Mouse (Mus musculus) urinary bladder, adult 18-20 months (tissue): Measurements from ENCODE around the gene Ptprn2.

ENCODE experiments used
- DNase-seq, 2 experiments: peaks; one replicate each; pipeline ENCODE4 v3.0.0; 2022; ENCODE audit warnings: low spot score in 2 of 2, mixed read lengths in 2 of 2

Ptprn2 gene

GRCm38 (mm10) chr12:117214272-117214671, 728.8 kb downstream of the Ptprn2 start:
- no peak for DNase-seq

GRCm38 (mm10) chr12:117214919-117215318, 729.4 kb downstream of the Ptprn2 start:
- DNase-seq, result no peak

GRCm38 (mm10) chr12:117221909-117222308, 736.4 kb downstream of the Ptprn2 start:
- no peak for DNase-seq

GRCm38 (mm10) chr12:117224036-117224435, 738.5 kb downstream of the Ptprn2 start:
- DNase-seq, result no peak

- no peak for DNase-seq
These were observed 741.7 kb downstream of the Ptprn2 start for GRCm38 (mm10) chr12:117227236-117227635.

GRCm38 (mm10) chr12:117229442-117229841, 743.9 kb downstream of the Ptprn2 start:
- DNase-seq, result no peak

- no peak for DNase-seq
These were observed 744.8 kb downstream of the Ptprn2 start for GRCm38 (mm10) chr12:117230282-117230681.

GRCm38 (mm10) chr12:117231850-117232249, 746.3 kb downstream of the Ptprn2 start:
- no peak for DNase-seq

- DNase-seq, result no peak
These were observed 749.6 kb downstream of the Ptprn2 start for GRCm38 (mm10) chr12:117235114-117235513.

- DNase-seq, result no peak
These were observed 750.7 kb downstream of the Ptprn2 start for GRCm38 (mm10) chr12:117236020-117236734.

- DNase-seq, result no peak
These were observed 751.5 kb downstream of the Ptprn2 start for GRCm38 (mm10) chr12:117236981-117237380.

GRCm38 (mm10) chr12:117239927-117240715, 754.6 kb downstream of the Ptprn2 start:
- no peak for DNase-seq

GRCm38 (mm10) chr12:117242181-117242580, 756.7 kb downstream of the Ptprn2 start:
- DNase-seq, result no peak

- no peak for DNase-seq
These were observed 760.5 kb downstream of the Ptprn2 start for GRCm38 (mm10) chr12:117245885-117246478.

GRCm38 (mm10) chr12:117250465-117250864, 764.9 kb downstream of the Ptprn2 start:
- no peak for DNase-seq

GRCm38 (mm10) chr12:117251663-117252425, 766.3 kb downstream of the Ptprn2 start:
- DNase-seq, result no peak

GRCm38 (mm10) chr12:117252426-117252779, 766.9 kb downstream of the Ptprn2 start:
- no peak for DNase-seq

GRCm38 (mm10) chr12:117254356-117254755, 768.8 kb downstream of the Ptprn2 start:
- DNase-seq, result no peak

GRCm38 (mm10) chr12:117255325-117255724, 769.8 kb downstream of the Ptprn2 start:
- no peak for DNase-seq

- DNase-seq, result no peak
These were observed 770.3 kb downstream of the Ptprn2 start for GRCm38 (mm10) chr12:117255776-117256342.

- DNase-seq, result no peak
These were observed 771.3 kb downstream of the Ptprn2 start for GRCm38 (mm10) chr12:117256849-117257204.
